Mouse (Mus musculus): ENCODE measurements around the gene Muc3a. TPM values are rescaled to one million over a fixed set of nuclear protein-coding genes. Genes with fewer than 3 reads are reported as not detected.

The Muc3a gene
- total RNA-seq, 2 experiments from 2014 or later = 0.20 to 0.32 TPM

Other genes starting within 250 kb of the Muc3a start
- 10 to 100 TPM; 12.7 TPM for gene Cldn15, start 245.8 kb downstream of the Muc3a start, total RNA-seq (2021)
- 10 to 100 TPM; 68.7 to 72.3 TPM for gene Plod3, start 225.4 kb downstream of the Muc3a start, total RNA-seq (2021)
- gene Znhit1, start 224.4 kb downstream of the Muc3a start, total RNA-seq (2021) = 10 to 100 TPM; 87.2 to 93.5 TPM
- 10 to 100 TPM; 12.8 to 15.6 TPM for gene Vgf, start 186.0 kb downstream of the Muc3a start, total RNA-seq (2021)
- gene Ap1s1, start 166.3 kb downstream of the Muc3a start, total RNA-seq (2021) = 10 to 100 TPM; 90.6 to 96.8 TPM
- 10 to 100 TPM in 1 of 2 experiments, 1 to 10 TPM in 1; 3.3 to 17.1 TPM for gene Serpine1, start 140.1 kb downstream of the Muc3a start, total RNA-seq (2021)
- 10 to 100 TPM; 39.1 to 42.2 TPM for gene Trim56, start 96.2 kb downstream of the Muc3a start, total RNA-seq (2021)
- not detected for gene Muc3, start 63.1 kb downstream of the Muc3a start, total RNA-seq (2021)
- 10 to 100 TPM; 10.0 to 12.9 TPM for gene Ache, start 75.1 kb upstream of the Muc3a start, total RNA-seq (2021)
- 10 to 100 TPM in 1 of 2 experiments, 1 to 10 TPM in 1; 8.8 to 10.2 TPM for gene Ufsp1, start 82.2 kb upstream of the Muc3a start, total RNA-seq (2021)
- gene Srrt, start 95.3 kb upstream of the Muc3a start, total RNA-seq (2021) = 100 to 1,000 TPM; 169 to 174 TPM
- gene Trip6, start 102.0 kb upstream of the Muc3a start, total RNA-seq (2021) = 10 to 100 TPM; 30.1 to 39.4 TPM
- 1 to 10 TPM; 8.4 to 8.6 TPM for gene Slc12a9, start 121.2 kb upstream of the Muc3a start, total RNA-seq (2021)
- gene Ephb4, start 137.7 kb upstream of the Muc3a start, total RNA-seq (2021) = 10 to 100 TPM; 42.4 to 47.0 TPM

Measured in adrenal gland, adult 18-20 months (tissue).